Mouse (Mus musculus) neutrophil, adult 83 days (primary cell): ENCODE measurements around the gene Vmn1r74. TPM values are rescaled to one million over a fixed set of nuclear protein-coding genes. Genes with fewer than 3 reads are reported as not detected.

Source experiments
- total RNA-seq, 2 experiments: library from RNA; stranded (reverse); gene quantifications; one replicate each; pipeline ENCODE4 v1.2.4; 2023

The Vmn1r74 gene
- total RNA-seq = not detected

GRCm38 (mm10) chr7:11833680-11834079 is at the start of gene Vmn1r74:
TSS of gene Vmn1r74 (plus strand) at chr7:11833980.

GRCm38 (mm10) chr7:11874330-11874729 is 40.5 kb downstream of the Vmn1r74 start, which contains the start of gene Vmn1r75:
TSS of gene Vmn1r75 (plus strand) at chr7:11874630.

Other genes starting within 250 kb of the Vmn1r74 start
- not detected for gene Zscan4-ps3, start 224.7 kb upstream of the Vmn1r74 start, total RNA-seq
- under 1 TPM; 0.11 to 0.20 TPM for gene Vmn1r72, start 153.8 kb upstream of the Vmn1r74 start, total RNA-seq
- not detected for gene Vmn1r73, start 103.7 kb upstream of the Vmn1r74 start, total RNA-seq
- gene Vmn1r75, start 40.6 kb downstream of the Vmn1r74 start, total RNA-seq = not detected
- not detected for gene Vmn1r76, start 104.2 kb downstream of the Vmn1r74 start, total RNA-seq
- not detected for gene Vmn1r77, start 202.8 kb downstream of the Vmn1r74 start, total RNA-seq